Mouse (Mus musculus) liver, embryonic 13.5 days (tissue): Measurements from ENCODE around the gene Lyst. TPM values are rescaled to one million over a fixed set of nuclear protein-coding genes. Genes with fewer than 3 reads are reported as not detected.

Experiments
- ATAC-seq: fragments of 200-750 bp; cut with Nextera tagmentation; 2 replicates; pipeline ENCODE4 v1.8.0; 2017; ENCODE audit warnings: low read depth, mild to moderate bottlenecking, moderate number of reproducible peaks, moderate library complexity
- DNase-seq: peaks from one replicate; pipeline ENCODE4 v3.0.0; 2022
- H3K27ac ChIP-seq: fragments of 300-500 bp; sonication (generic); 2 replicates; pipeline ENCODE4 v1.5.1; 2015; ENCODE audit warnings: moderate library complexity, mild to moderate bottlenecking, inconsistent platforms
- H3K27me3 ChIP-seq: fragments of 300-500 bp; sonication (generic); 2 replicates; pipeline ENCODE4 v1.6.1; 2015; ENCODE audit warnings: mild to moderate bottlenecking, inconsistent platforms
- H3K36me3 ChIP-seq: fragments of 300-500 bp; sonication (generic); 2 replicates; pipeline ENCODE4 v1.6.1; 2015; ENCODE audit warnings: mild to moderate bottlenecking, inconsistent platforms
- H3K4me1 ChIP-seq: fragments of 300-500 bp; sonication (generic); replicated peaks from 2 replicates; pipeline ENCODE4 v1.6.1; 2015; ENCODE audit warnings: inconsistent platforms
- H3K4me2 ChIP-seq: fragments of 300-500 bp; sonication (generic); 2 replicates; pipeline ENCODE4 v1.6.1; 2015; ENCODE audit warnings: inconsistent platforms, mild to moderate bottlenecking, moderate library complexity
- H3K4me3 ChIP-seq: fragments of 300-500 bp; sonication (generic); replicated peaks from 2 replicates; pipeline ENCODE4 v1.5.1; 2015; ENCODE audit warnings: mild to moderate bottlenecking, inconsistent platforms
- H3K9ac ChIP-seq: fragments of 300-500 bp; sonication (generic); 2 replicates; pipeline ENCODE4 v1.6.1; 2015; ENCODE audit warnings: mild to moderate bottlenecking, inconsistent platforms
- H3K9me3 ChIP-seq: fragments of 300-500 bp; sonication (generic); replicated peaks from 2 replicates; pipeline ENCODE4 v1.6.1; 2016; ENCODE audit warnings: inconsistent platforms
- WGBS: fragments of 180-500 bp; shearing (Covaris S2); methylation state at CpG from one replicate; pipeline ENCODE4 v1.1.7; 2015; ENCODE audit not compliant: insufficient replicate concordance; 5-methylcytosine and 5-hydroxymethylcytosine counted together
- polyA plus RNA-seq: library from polyadenylated mRNA; unstranded; fragments of >200 nt; fragmentation: Nextera tagmentation; extraction: Ambion mirVana; gene quantifications from 2 replicates; pipeline ENCODE4 v1.2.1, GENCODE M21; 2015

Gene Lyst
- polyA plus RNA-seq, 1 experiment from 2014 or later, result 1.4 TPM

DNA sequence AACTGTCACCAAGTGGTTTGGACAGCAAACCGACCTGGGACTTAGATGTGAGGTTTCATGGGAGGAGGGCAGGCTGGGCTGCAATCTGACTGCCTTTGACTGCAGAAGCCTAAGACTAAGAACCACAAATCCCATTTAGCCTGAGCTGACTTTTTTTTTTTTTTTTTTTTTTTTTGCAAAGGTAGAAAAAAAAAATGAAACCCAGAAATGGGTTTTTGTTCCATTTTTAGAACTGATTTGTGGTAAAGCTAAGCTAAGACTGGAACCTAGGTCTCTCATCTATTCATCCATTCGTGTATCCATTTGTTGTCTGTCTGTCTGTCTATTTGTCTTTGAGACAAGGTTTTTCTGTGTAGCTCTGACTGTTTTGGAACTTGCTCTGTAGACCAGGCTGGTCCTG lies 31.9 kb upstream of the Lyst start:
- no peak for ATAC-seq
- WGBS, result 33% methylated on average over 2 of the region's 2 CpGs
- no peaks in the 10 kb centered on the region for H3K36me3 ChIP-seq
- no peak overlapping the region for H3K4me3 ChIP-seq
- no peaks in the 10 kb centered on the region for H3K27me3 ChIP-seq
- H3K9me3 ChIP-seq, result no peaks in the 10 kb centered on the region
- no peak overlapping the region for H3K4me2 ChIP-seq
- no peak overlapping the region for H3K27ac ChIP-seq
- H3K9ac ChIP-seq, result no peak overlapping the region
- no peak for DNase-seq
- no peaks in the 10 kb centered on the region for H3K4me1 ChIP-seq

DNA sequence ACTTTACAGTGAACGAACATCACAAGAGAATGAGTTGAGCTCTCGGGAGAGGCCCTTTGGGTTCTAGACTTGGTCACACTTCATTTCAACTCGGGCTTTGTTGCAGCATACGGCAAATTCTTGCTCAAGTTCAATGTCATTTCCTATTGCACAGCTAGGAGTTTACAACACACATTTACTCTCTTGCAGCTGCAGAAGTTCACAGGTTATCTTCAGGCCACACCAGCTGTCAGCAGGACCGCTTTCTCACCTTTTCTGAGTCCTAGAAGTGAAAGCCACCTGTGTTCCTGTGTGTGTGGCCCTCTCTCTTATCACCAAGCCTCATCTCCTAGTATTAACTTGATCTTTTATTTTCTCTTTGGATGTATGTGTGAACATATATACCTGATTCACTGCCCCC lies 31.3 kb upstream of the Lyst start:
- Histone ChIP-seq H3K4me1 (no peaks in the 10 kb centered on the region), H3K4me2 (no peak overlapping the region), H3K36me3 (no peaks in the 10 kb centered on the region), H3K9ac (no peak overlapping the region), H3K27me3 (no peaks in the 10 kb centered on the region), H3K9me3 (no peaks in the 10 kb centered on the region), H3K27ac (no peak overlapping the region), H3K4me3 (no peak overlapping the region)
- ATAC-seq (no peak), DNase-seq (no peak)
- 47% methylated on average over 5 of the region's 5 CpGs for WGBS

DNA sequence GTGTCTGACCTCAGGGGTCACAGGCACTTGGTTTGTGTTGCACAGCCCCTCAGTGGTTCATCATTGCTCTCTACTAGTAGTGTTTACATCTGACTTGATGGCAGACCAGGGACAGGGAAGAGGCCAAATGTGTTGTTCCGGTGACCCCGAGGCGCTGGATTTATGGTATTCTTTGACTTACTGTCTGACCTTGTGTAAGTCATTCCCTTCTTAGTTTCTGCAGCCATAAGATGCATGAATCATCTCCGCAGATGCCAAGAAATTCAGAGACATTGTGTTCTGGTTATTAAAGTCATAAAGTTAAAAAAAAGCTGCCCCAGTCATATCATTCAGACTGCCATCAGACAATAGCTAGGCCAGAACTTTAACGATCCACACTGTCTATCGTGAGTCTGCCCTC lies 27.6 kb upstream of the Lyst start:
- H3K27ac ChIP-seq, result no peak overlapping the region
- no peaks in the 10 kb centered on the region for H3K4me1 ChIP-seq
- no peak overlapping the region for H3K9ac ChIP-seq
- DNase-seq (no peak), ATAC-seq (no peak)
- H3K36me3 ChIP-seq, result no peaks in the 10 kb centered on the region
- H3K4me3 ChIP-seq, result no peak overlapping the region
- no peaks in the 10 kb centered on the region for H3K27me3 ChIP-seq
- 77% methylated on average over 6 of the region's 6 CpGs for WGBS
- no peak overlapping the region for H3K4me2 ChIP-seq
- H3K9me3 ChIP-seq, result no peaks in the 10 kb centered on the region

DNA sequence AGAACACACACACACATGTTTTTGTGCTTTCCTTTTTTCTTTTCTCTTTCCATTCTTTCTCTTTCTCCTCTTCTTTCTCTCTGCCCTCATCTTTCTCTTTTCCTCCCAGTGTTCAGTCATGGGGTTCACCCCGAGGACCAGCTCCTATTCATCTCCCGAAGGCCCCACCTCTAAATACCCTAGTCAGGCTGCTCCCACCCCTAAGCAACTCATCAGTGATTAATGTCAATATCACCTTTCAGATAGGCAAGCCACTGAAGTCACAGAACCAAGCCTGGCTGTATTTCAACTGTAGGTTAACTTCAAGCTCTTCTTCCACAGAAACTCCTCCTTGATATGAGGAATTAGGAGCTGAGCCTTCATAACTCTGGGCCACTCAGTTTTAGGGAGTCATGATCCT lies 26.1 kb upstream of the Lyst start:
- WGBS, result 58% methylated on average over 2 of the region's 2 CpGs
- DNase-seq (no peak), ATAC-seq (no peak)
- Histone ChIP-seq H3K4me1 (peaks cover 11% of the 10 kb centered on the region), H3K4me2 (no peak overlapping the region), H3K27ac (no peak overlapping the region), H3K27me3 (no peaks in the 10 kb centered on the region), H3K4me3 (no peak overlapping the region), H3K36me3 (no peaks in the 10 kb centered on the region), H3K9me3 (no peaks in the 10 kb centered on the region), H3K9ac (no peak overlapping the region)

DNA sequence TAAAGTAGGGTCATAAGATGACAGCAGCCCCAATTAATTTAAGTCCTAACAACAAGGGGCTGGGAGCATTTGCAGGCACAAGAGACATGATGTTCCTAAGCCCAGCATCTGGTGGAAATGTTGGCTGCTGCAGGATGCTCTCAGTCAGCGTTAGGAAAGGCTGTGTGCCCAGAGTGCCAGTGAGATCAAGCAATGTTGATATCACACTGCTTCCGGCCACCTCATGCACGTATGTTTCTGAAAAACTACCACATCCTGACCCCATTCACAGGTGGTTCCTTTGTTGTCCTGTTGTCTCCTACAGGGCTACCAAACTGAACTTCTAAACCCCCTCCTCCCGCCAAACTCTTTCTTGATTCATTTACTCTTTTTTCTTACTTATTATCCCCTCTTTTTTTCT lies 25.7 kb upstream of the Lyst start:
- no peaks in the 10 kb centered on the region for H3K9me3 ChIP-seq
- H3K36me3 ChIP-seq, result no peaks in the 10 kb centered on the region
- no peak overlapping the region for H3K4me2 ChIP-seq
- H3K27me3 ChIP-seq, result no peaks in the 10 kb centered on the region
- no peak overlapping the region for H3K27ac ChIP-seq
- ATAC-seq (no peak), DNase-seq (no peak)
- H3K4me3 ChIP-seq, result no peak overlapping the region
- peaks cover 15% of the 10 kb centered on the region for H3K4me1 ChIP-seq
- no peak overlapping the region for H3K9ac ChIP-seq
- WGBS, result 30% methylated on average over 4 of the region's 4 CpGs

DNA sequence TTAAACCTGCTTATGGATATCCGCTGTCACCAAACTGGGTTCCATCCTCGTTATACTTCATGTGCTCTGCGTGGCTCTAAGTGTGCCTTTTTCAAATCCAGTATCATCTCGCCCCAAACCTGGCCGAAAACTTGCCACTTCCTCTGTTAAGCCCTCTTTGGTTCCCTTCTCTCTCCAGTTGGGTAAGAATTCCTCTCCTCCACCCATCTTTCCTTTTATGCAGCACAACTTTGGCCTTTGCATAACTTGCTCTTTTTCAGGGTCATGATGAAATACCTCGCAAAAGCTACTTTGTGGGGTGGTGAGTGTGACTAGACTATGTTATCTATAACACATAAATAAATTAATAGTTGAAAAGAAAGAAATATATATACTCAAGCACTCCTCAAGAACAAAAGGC lies 22.6 kb upstream of the Lyst start:
- H3K27ac ChIP-seq, result no peak overlapping the region
- no peaks in the 10 kb centered on the region for H3K36me3 ChIP-seq
- no peaks in the 10 kb centered on the region for H3K27me3 ChIP-seq
- WGBS, result 61% methylated on average over 6 of the region's 6 CpGs
- no peaks in the 10 kb centered on the region for H3K9me3 ChIP-seq
- no peak overlapping the region for H3K4me2 ChIP-seq
- no peak for DNase-seq
- no peak overlapping the region for H3K4me3 ChIP-seq
- no peak overlapping the region for H3K9ac ChIP-seq
- peaks cover 15% of the 10 kb centered on the region for H3K4me1 ChIP-seq
- no peak for ATAC-seq

DNA sequence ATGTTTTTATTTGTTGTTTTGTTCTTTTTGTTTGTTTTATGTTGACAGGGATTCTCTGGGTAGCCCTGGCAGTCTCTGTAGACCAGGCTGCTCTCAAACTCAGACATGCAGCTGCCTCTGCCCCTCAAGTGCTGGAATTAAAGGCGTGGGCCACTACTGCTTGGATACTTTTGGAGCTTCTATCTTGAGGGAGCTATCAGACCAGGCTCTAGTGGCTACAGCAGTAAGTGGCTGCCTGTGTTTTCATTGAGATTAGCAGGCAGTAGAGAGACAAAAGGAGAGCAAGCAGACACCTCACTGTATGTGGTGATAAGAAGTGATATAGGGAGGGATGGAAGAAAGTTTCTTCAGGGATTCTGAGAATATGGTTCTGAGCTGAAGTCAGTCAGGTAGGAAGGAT lies 21.4 kb upstream of the Lyst start:
- no peaks in the 10 kb centered on the region for H3K36me3 ChIP-seq
- H3K9me3 ChIP-seq, result no peaks in the 10 kb centered on the region
- H3K9ac ChIP-seq, result no peak overlapping the region
- no peak overlapping the region for H3K4me2 ChIP-seq
- no peak overlapping the region for H3K4me3 ChIP-seq
- no peaks in the 10 kb centered on the region for H3K27me3 ChIP-seq
- peaks cover 15% of the 10 kb centered on the region for H3K4me1 ChIP-seq
- WGBS, result 11% methylated on average over 1 of the region's 1 CpGs
- DNase-seq (no peak), ATAC-seq (peak; percentile 49; the same call in 1 of the 2 replicates)
- H3K27ac ChIP-seq, result peak overlapping the region; percentile 1; the same call in 1 of the 2 replicates

DNA sequence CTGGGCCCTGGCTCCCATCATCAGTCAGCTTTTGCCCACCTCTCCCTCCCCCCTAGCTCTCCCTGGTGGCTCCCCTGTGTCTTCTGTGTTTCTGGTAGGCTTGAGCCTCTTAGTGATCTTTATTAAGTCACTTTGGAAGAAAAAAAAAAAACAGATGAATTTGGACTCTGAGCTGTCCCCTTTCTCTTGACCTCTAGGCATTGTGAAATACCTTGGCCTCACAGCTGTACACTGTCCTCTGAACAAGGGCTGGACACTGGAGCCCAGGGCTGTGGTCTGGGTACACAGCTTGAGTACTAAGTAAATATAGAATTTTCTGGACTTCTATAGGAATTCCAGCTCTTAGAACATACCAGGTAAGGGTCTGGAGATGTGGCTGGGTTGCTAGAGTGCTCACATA lies 20.6 kb upstream of the Lyst start:
- ATAC-seq, result peak; percentile 85
- Histone ChIP-seq H3K9ac (no peak overlapping the region), H3K4me1 (peaks cover 15% of the 10 kb centered on the region), H3K27me3 (no peaks in the 10 kb centered on the region), H3K4me3 (no peak overlapping the region), H3K36me3 (no peaks in the 10 kb centered on the region), H3K9me3 (no peaks in the 10 kb centered on the region), H3K27ac (peak overlapping the region; percentile 39; the same call in 1 of the 2 replicates), H3K4me2 (no peak overlapping the region)
- DNase-seq, result no peak

DNA sequence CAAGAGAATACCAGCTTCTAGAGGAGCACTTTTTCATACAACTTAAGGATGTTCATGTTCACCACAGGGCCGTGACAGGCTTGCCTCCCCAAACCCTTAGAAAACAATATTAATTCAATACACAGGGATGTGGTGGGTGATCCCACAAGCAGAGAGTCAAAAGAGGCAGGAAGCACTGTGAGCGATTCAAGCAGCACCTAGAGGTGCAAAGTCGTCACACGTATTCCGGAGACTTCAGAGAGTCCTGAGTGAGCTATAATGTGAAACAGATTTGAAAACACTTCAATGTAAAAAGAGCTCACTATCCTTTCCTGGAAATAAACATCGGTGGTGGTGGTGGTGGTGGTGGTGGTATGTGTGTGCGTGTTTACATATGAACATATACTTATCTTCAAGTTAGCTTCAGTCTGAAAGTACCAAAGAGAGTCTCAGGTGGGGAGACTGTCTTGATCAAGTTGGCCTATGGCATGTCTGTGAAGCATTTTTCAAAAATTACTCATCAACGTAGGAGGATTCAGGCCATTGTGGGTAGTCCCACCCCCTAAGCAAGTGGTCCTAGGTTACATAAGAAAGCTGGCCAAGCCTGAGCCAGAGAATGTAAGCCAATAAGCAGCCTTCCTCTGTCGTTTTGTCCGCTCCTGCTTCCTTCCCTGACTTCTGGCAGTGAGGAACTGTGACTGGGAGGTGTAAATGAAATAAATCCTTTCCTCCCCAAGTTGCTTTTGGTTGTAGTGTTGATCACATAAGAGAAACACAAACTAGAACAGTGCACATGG lies 17.9 kb upstream of the Lyst start:
- 61% methylated on average over 10 of the region's 10 CpGs for WGBS
- Histone ChIP-seq H3K4me2 (no peak overlapping the region), H3K9me3 (no peaks in the 10 kb centered on the region), H3K36me3 (no peaks in the 10 kb centered on the region), H3K9ac (no peak overlapping the region), H3K27me3 (no peaks in the 10 kb centered on the region), H3K27ac (no peak overlapping the region), H3K4me1 (peaks cover 15% of the 10 kb centered on the region), H3K4me3 (no peak overlapping the region)
- no peak for DNase-seq
- ATAC-seq, result no peak

DNA sequence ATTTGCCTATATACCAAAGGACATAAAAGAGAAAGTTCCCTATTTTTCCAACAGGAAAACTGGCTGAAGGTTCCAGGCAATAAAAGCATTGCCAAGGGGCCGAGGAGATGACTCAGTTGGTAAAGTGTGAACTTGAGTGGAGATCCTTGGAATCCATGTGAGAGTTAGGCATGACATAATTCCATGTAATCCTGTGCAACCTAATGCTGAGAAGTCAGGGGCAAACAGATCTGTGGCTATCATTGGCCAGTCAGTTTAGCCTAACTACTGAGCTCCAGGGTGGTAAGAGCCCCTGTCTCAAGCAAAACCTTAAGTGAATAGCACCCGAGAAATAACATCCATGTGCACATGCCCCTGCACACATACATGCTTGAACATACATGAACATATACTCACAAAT lies 17.3 kb upstream of the Lyst start:
- Histone ChIP-seq H3K36me3 (no peaks in the 10 kb centered on the region), H3K27ac (no peak overlapping the region), H3K9ac (no peak overlapping the region), H3K27me3 (no peaks in the 10 kb centered on the region), H3K4me2 (no peak overlapping the region), H3K4me3 (no peak overlapping the region), H3K4me1 (peaks cover 15% of the 10 kb centered on the region), H3K9me3 (no peaks in the 10 kb centered on the region)
- DNase-seq (no peak), ATAC-seq (no peak)
- 56% methylated on average over 2 of the region's 2 CpGs for WGBS

DNA sequence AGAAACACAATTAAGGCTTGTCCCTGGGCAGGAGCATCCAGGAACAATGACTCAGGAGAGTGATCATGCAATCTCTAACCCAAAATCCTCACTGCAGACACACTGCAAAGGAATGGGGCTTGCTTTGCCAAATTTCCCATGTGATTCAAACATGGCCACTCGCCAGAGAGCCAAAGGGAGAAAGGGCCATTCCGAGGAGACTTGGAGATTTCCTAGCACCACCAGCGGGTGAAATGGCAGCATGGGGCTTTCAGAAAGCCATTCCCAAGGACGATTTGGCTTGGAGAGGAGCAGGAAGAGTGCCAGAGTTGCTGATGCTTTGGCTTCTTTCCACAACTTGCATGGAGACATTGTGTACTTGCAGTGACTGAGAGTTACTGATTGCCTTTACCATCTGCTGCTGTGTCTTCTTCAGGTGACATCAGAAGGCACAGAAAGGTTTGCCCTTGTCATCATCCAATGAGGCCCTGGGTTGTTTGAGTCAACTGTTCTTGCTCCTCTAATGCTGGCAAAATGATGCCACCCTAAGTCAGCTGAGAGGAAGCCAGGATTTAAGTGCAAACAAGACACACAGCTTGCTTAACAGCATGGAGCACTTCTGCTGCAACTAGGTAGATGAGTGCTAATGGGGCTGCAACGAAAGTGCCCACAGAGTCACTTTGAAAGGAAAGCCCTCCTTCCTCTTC lies 16.5 kb upstream of the Lyst start:
- Histone ChIP-seq H3K4me1 (peaks cover 9% of the 10 kb centered on the region), H3K9ac (no peak overlapping the region), H3K27me3 (no peaks in the 10 kb centered on the region), H3K9me3 (no peaks in the 10 kb centered on the region), H3K27ac (no peak overlapping the region), H3K36me3 (no peaks in the 10 kb centered on the region), H3K4me2 (no peak overlapping the region), H3K4me3 (no peak overlapping the region)
- 43% methylated on average over 5 of the region's 5 CpGs for WGBS
- ATAC-seq, result no peak
- no peak for DNase-seq
